Mouse (Mus musculus) spleen, adult 2 months (tissue): ENCODE data around the gene Larp1. TPM values are rescaled to one million over a fixed set of nuclear protein-coding genes. Genes with fewer than 3 reads are reported as not detected.

Experiments
- DNase-seq, 2 experiments: peaks; one replicate each; pipeline versions ENCODE4 v3.0.0 to v3.0.0-alpha.2; 2012 to 2021; ENCODE audit warnings: low spot score in 2 of 2, low read depth in 1 of 2
- H3K27ac ChIP-seq: fragments of 200-500 bp; 2 replicates; pipeline ENCODE4 v1.5.1; 2012; ENCODE audit warnings: low read length, inconsistent platforms; ENCODE audit not compliant: insufficient read depth
- H3K27me3 ChIP-seq: fragments of 200-500 bp; 2 replicates; pipeline ENCODE4 v1.6.1; 2012; ENCODE audit warnings: mild to moderate bottlenecking, moderate library complexity, low read length, inconsistent platforms; ENCODE audit not compliant: control insufficient read depth, insufficient read depth
- H3K36me3 ChIP-seq: fragments of 200-500 bp; 2 replicates; pipeline ENCODE4 v1.6.1; 2012; ENCODE audit warnings: mild to moderate bottlenecking, low read length, inconsistent platforms; ENCODE audit not compliant: control insufficient read depth, insufficient read depth
- H3K4me1 ChIP-seq: fragments of 200-500 bp; 2 replicates; pipeline ENCODE4 v1.6.1; 2011; ENCODE audit warnings: inconsistent platforms; ENCODE audit not compliant: control insufficient read depth, insufficient read depth, insufficient read length
- H3K4me3 ChIP-seq: fragments of 200-500 bp; 2 replicates; pipeline ENCODE4 v1.5.1; 2011; ENCODE audit warnings: mild to moderate bottlenecking, inconsistent platforms; ENCODE audit not compliant: insufficient read depth, insufficient read length; ENCODE audit errors: extremely low read depth
- CTCF ChIP-seq: fragments of 200-500 bp; IDR thresholded peaks from 2 replicates; pipeline ENCODE4 v1.5.1; 2011; ENCODE audit warnings: mild to moderate bottlenecking, inconsistent platforms; ENCODE audit not compliant: insufficient read depth, insufficient read length, insufficient replicate concordance; ENCODE audit errors: extremely low read depth
- POLR2A ChIP-seq: fragments of 200-500 bp; IDR thresholded peaks from 2 replicates; pipeline ENCODE4 v1.6.1; 2011; ENCODE audit warnings: low read depth, low read length, inconsistent platforms
- whole genome bisulfite sequencing: fragments of 180-500 bp; shearing (Covaris S2); methylation state at CpG from one replicate; pipeline ENCODE4 v1.1.7; 2018; 5-methylcytosine and 5-hydroxymethylcytosine counted together
- polyA plus RNA-seq: library from polyadenylated mRNA; depleted of rRNA; stranded (reverse); fragments of >200 nt; gene quantifications from 2 replicates; pipeline ENCODE4 v1.2.3, GENCODE M21; 2012; rRNA removed

Larp1 gene
- polyA plus RNA-seq, 1 experiment, result 26.3 TPM

- Histone ChIP-seq H3K27ac (no peak overlapping the region), H3K27me3 (no peaks in the 10 kb centered on the region), H3K4me1 (peaks cover 8% of the 10 kb centered on the region; the same call in 1 of the 2 replicates), H3K36me3 (peaks cover 16% of the 10 kb centered on the region), H3K4me3 (no peak overlapping the region)
- DNase-seq, result no peak
- TF ChIP-seq CTCF (no peak), POLR2A (no peak)
- WGBS, result 68% methylated on average over 4 of the region's 4 CpGs
Observed at GRCm38 (mm10) chr11:58107664-58108337, 98.9 kb downstream of the Larp1 start.

Other genes with a start within 250 kb of the Larp1 start
- 16.5 and 24.1 TPM in 2 replicates for gene Sap30l, start 207.4 kb upstream of the Larp1 start, polyA plus RNA-seq
- not detected in 2 replicates for gene Hand1, start 176.2 kb upstream of the Larp1 start, polyA plus RNA-seq
- 0.18 and 0.42 TPM in 2 replicates for gene Gm12248, start 84.1 kb downstream of the Larp1 start, polyA plus RNA-seq
- 38.6 and 41.1 TPM in 2 replicates for gene Cnot8, start 95.1 kb downstream of the Larp1 start, polyA plus RNA-seq
- gene Gemin5, start 159.5 kb downstream of the Larp1 start, polyA plus RNA-seq, result 6.1 and 6.9 TPM in 2 replicates
- gene Mrpl22, start 162.6 kb downstream of the Larp1 start, polyA plus RNA-seq, result 15.5 and 15.9 TPM in 2 replicates
- gene Igtp, start 190.5 kb downstream of the Larp1 start, polyA plus RNA-seq, result 25.4 and 27.3 TPM in 2 replicates
- gene Irgm2, start 190.6 kb downstream of the Larp1 start, polyA plus RNA-seq, result 18.3 and 21.1 TPM in 2 replicates